Mouse (Mus musculus) liver, embryonic 13.5 days (tissue): ENCODE data around the gene Galr2. TPM values are rescaled to one million over a fixed set of nuclear protein-coding genes. Genes with fewer than 3 reads are reported as not detected.

ENCODE experiments used
- polyA plus RNA-seq: library from polyadenylated mRNA; unstranded; fragments of >200 nt; fragmentation: Nextera tagmentation; extraction: Ambion mirVana; gene quantifications from 2 replicates; pipeline ENCODE4 v1.2.1, GENCODE M21; 2015

The Galr2 gene
- polyA plus RNA-seq, 1 experiment from 2014 or later, result not detected

Other genes starting within 250 kb of the Galr2 start
- 31.6 and 32.7 TPM in 2 replicates for gene Unc13d, start 203.0 kb upstream of the Galr2 start, polyA plus RNA-seq
- gene Wbp2, start 193.9 kb upstream of the Galr2 start, polyA plus RNA-seq, result 58.9 and 81.2 TPM in 2 replicates
- gene Trim47, start 153.7 kb upstream of the Galr2 start, polyA plus RNA-seq, result 3.7 and 4.0 TPM in 2 replicates
- gene Trim65, start 149.8 kb upstream of the Galr2 start, polyA plus RNA-seq, result 1.1 and 1.4 TPM in 2 replicates
- gene Mrpl38, start 142.1 kb upstream of the Galr2 start, polyA plus RNA-seq, result 66.6 and 70.9 TPM in 2 replicates
- gene Fbf1, start 112.8 kb upstream of the Galr2 start, polyA plus RNA-seq, result 7.0 and 9.0 TPM in 2 replicates
- 35.2 and 38.4 TPM in 2 replicates for gene Ten1, start 82.1 kb upstream of the Galr2 start, polyA plus RNA-seq
- gene Acox1, start 81.9 kb upstream of the Galr2 start, polyA plus RNA-seq, result 14.5 and 18.1 TPM in 2 replicates
- 0.10 TPM in 2 replicates for gene Evpl, start 42.9 kb upstream of the Galr2 start, polyA plus RNA-seq
- gene Srp68, start 6.7 kb upstream of the Galr2 start, polyA plus RNA-seq, result 47.6 and 51.6 TPM in 2 replicates
- gene Exoc7, start 26.3 kb downstream of the Galr2 start, polyA plus RNA-seq, result 21.3 and 25.1 TPM in 2 replicates
- gene Foxj1, start 54.5 kb downstream of the Galr2 start, polyA plus RNA-seq, result 1.1 and 1.2 TPM in 2 replicates
- gene Rnf157, start 132.1 kb downstream of the Galr2 start, polyA plus RNA-seq, result 1.1 and 1.4 TPM in 2 replicates
- gene Ubald2, start 153.2 kb downstream of the Galr2 start, polyA plus RNA-seq, result 28.2 and 33.0 TPM in 2 replicates
- gene Qrich2, start 185.3 kb downstream of the Galr2 start, polyA plus RNA-seq, result not detected in 2 replicates
- 59.3 and 62.7 TPM in 2 replicates for gene Prpsap1, start 213.3 kb downstream of the Galr2 start, polyA plus RNA-seq
- gene Sphk1, start 250.0 kb downstream of the Galr2 start, polyA plus RNA-seq, result 28.5 and 32.7 TPM in 2 replicates